29 mouse cellular contexts compared by ENCODE assay signal in genomic region chr1:143608911-143609310, GRCm38 (mm10).
"Had no signal": no experiment of that assay in that cellular context is flagged by ENCODE, and none has a peak within 500 bp of the region (broad histone marks: within the 10 kb centered on the region; RNA-seq: fewer than 3 reads in every experiment).

No protein-coding gene starts in this region.

- H3K27ac ChIP-seq: embryonic facial prominence, embryonic 10.5 days; embryonic facial prominence, embryonic 12.5 days; embryonic facial prominence, embryonic 13.5 days; embryonic facial prominence, embryonic 15.5 days; forebrain, embryonic 10.5 days; forebrain, embryonic 12.5 days; forebrain, embryonic 13.5 days; forebrain, embryonic 15.5 days; gastrocnemius, adult 2 months; heart, adult 2 months had no signal

- H3K4me1 ChIP-seq: embryonic facial prominence, embryonic 10.5 days; embryonic facial prominence, embryonic 12.5 days; embryonic facial prominence, embryonic 13.5 days; embryonic facial prominence, embryonic 15.5 days; forebrain, embryonic 10.5 days; forebrain, embryonic 12.5 days; forebrain, embryonic 13.5 days; forebrain, embryonic 15.5 days had no signal

- ATAC-seq: forebrain, embryonic 13.5 days; forebrain, embryonic 14.5 days; forebrain, embryonic 15.5 days; forebrain, embryonic 16.5 days; forebrain, postnatal 0 days had no signal

- H3K4me3 ChIP-seq: embryonic facial prominence, embryonic 10.5 days; embryonic facial prominence, embryonic 12.5 days; embryonic facial prominence, embryonic 13.5 days; embryonic facial prominence, embryonic 15.5 days; erythroblast, embryonic 14.5 days; forebrain, embryonic 10.5 days; forebrain, embryonic 12.5 days; forebrain, embryonic 13.5 days; forebrain, embryonic 15.5 days; gastrocnemius, adult 2 months; heart, adult 2 months had no signal

- H3K27me3 ChIP-seq: embryonic facial prominence, embryonic 12.5 days; embryonic facial prominence, embryonic 13.5 days; embryonic facial prominence, embryonic 15.5 days; forebrain, embryonic 12.5 days; forebrain, embryonic 13.5 days; forebrain, embryonic 15.5 days had no signal

- DNase-seq: cerebellum, adult 2 months; cerebellum, adult 8-10 months; cerebellum, adult 9-10 months; cerebellum, adult 9-11 months; cerebellum, postnatal 10 days; cerebellum, postnatal 14 days; cerebellum, postnatal 25 days; cerebellum, postnatal 36 days; embryo, embryonic 11 days; forebrain, postnatal 0 days; gastrocnemius, adult 2 months; gastrocnemius, postnatal 10 days; gastrocnemius, postnatal 14 days; gastrocnemius, postnatal 25 days; gastrocnemius, postnatal 36 days; heart, adult 11 months; heart, adult 18-20 months; heart, adult 2 months had no signal

- H3K9ac ChIP-seq: embryonic facial prominence, embryonic 12.5 days; embryonic facial prominence, embryonic 13.5 days; embryonic facial prominence, embryonic 15.5 days; forebrain, embryonic 12.5 days; forebrain, embryonic 13.5 days; forebrain, embryonic 15.5 days; forebrain, postnatal 0 days had no signal

- H3K4me2 ChIP-seq: embryonic facial prominence, embryonic 12.5 days; embryonic facial prominence, embryonic 13.5 days; embryonic facial prominence, embryonic 15.5 days; forebrain, embryonic 12.5 days; forebrain, embryonic 13.5 days; forebrain, embryonic 15.5 days had no signal

- H3K9me3 ChIP-seq: embryonic facial prominence, embryonic 10.5 days; embryonic facial prominence, embryonic 12.5 days; embryonic facial prominence, embryonic 13.5 days; embryonic facial prominence, embryonic 15.5 days; forebrain, embryonic 10.5 days; forebrain, embryonic 12.5 days; forebrain, embryonic 13.5 days; forebrain, embryonic 15.5 days had no signal
